Mouse (Mus musculus): ENCODE measurements around the gene Unk. TPM values are rescaled to one million over a fixed set of nuclear protein-coding genes. Genes with fewer than 3 reads are reported as not detected.

Gene Unk
- total RNA-seq, 2 experiments from 2014 or later, result 19.6 to 23.2 TPM

GRCm38 (mm10) chr11:116105065-116105464, 74.9 kb downstream of the Unk start:
- no peak for DNase-seq (ENCODE audit: extremely low spot score in 1 of 2, low spot score in 1 of 2)

- DNase-seq (ENCODE audit: extremely low spot score in 1 of 2, low spot score in 1 of 2), result no peak
Observed at GRCm38 (mm10) chr11:116106154-116106962, 76.2 kb downstream of the Unk start.

GRCm38 (mm10) chr11:116106963-116107776, 77.0 kb downstream of the Unk start:
- no peak for DNase-seq (ENCODE audit: extremely low spot score in 1 of 2, low spot score in 1 of 2)

GRCm38 (mm10) chr11:116107777-116108285, 77.7 kb downstream of the Unk start:
- no peak for DNase-seq (ENCODE audit: extremely low spot score in 1 of 2, low spot score in 1 of 2)

- DNase-seq (ENCODE audit: extremely low spot score in 1 of 2, low spot score in 1 of 2), result no peak
Observed at GRCm38 (mm10) chr11:116108464-116109137, 78.5 kb downstream of the Unk start.

GRCm38 (mm10) chr11:116109441-116110081, 79.4 kb downstream of the Unk start:
- no peak for DNase-seq (ENCODE audit: extremely low spot score in 1 of 2, low spot score in 1 of 2)

GRCm38 (mm10) chr11:116110131-116110530, 80.0 kb downstream of the Unk start:
- DNase-seq (ENCODE audit: extremely low spot score in 1 of 2, low spot score in 1 of 2), result no peak

GRCm38 (mm10) chr11:116110540-116110939, 80.4 kb downstream of the Unk start:
- no peak for DNase-seq (ENCODE audit: extremely low spot score in 1 of 2, low spot score in 1 of 2)

Other genes starting within 250 kb of the Unk start
- 10 to 100 TPM; 19.9 to 21.8 TPM for gene Caskin2, start 216.7 kb upstream of the Unk start, total RNA-seq (2021)
- 10 to 100 TPM in 1 of 2 experiments, 1 to 10 TPM in 1; 9.4 to 10.9 TPM for gene Tsen54, start 215.6 kb upstream of the Unk start, total RNA-seq (2021)
- gene Llgl2, start 206.3 kb upstream of the Unk start, total RNA-seq (2021), result 1 to 10 TPM; 1.0 to 2.3 TPM
- under 1 TPM; 0.27 to 0.28 TPM for gene Myo15b, start 171.9 kb upstream of the Unk start, total RNA-seq (2021)
- 1 to 10 TPM in 1 of 2 experiments, under 1 TPM in 1; 0.54 to 1.2 TPM for gene Smim5, start 130.4 kb upstream of the Unk start, total RNA-seq (2021)
- gene Smim6, start 118.3 kb upstream of the Unk start, total RNA-seq (2021), result not detected
- gene Sap30bp, start 97.0 kb upstream of the Unk start, total RNA-seq (2021), result 10 to 100 TPM; 33.1 to 47.4 TPM
- 10 to 100 TPM; 25.7 to 28.4 TPM for gene Recql5, start 96.8 kb upstream of the Unk start, total RNA-seq (2021)
- 1 to 10 TPM; 5.2 to 6.5 TPM for gene Itgb4, start 55.6 kb upstream of the Unk start, total RNA-seq (2021)
- 10 to 100 TPM; 14.0 to 16.9 TPM for gene Galk1, start 17.6 kb upstream of the Unk start, total RNA-seq (2021)
- gene H3f3b, start 2.4 kb upstream of the Unk start, total RNA-seq (2021), result 100 to 1,000 TPM; 281 to 291 TPM
- gene Unc13d, start 47.6 kb downstream of the Unk start, total RNA-seq (2021), result 1 to 10 TPM; 1.3 to 2.4 TPM
- gene Wbp2, start 56.7 kb downstream of the Unk start, total RNA-seq (2021), result 100 to 1,000 TPM; 390 to 418 TPM
- gene Trim47, start 96.9 kb downstream of the Unk start, total RNA-seq (2021), result 1 to 10 TPM; 5.6 to 5.9 TPM
- 1 to 10 TPM; 6.2 to 7.1 TPM for gene Trim65, start 100.8 kb downstream of the Unk start, total RNA-seq (2021)
- 10 to 100 TPM; 59.1 to 62.7 TPM for gene Mrpl38, start 108.5 kb downstream of the Unk start, total RNA-seq (2021)
- 10 to 100 TPM; 74.6 to 96.0 TPM for gene Fbf1, start 137.8 kb downstream of the Unk start, total RNA-seq (2021)
- gene Ten1, start 168.5 kb downstream of the Unk start, total RNA-seq (2021), result 10 to 100 TPM; 41.4 to 45.1 TPM
- 100 to 1,000 TPM; 117 to 118 TPM for gene Acox1, start 168.7 kb downstream of the Unk start, total RNA-seq (2021)
- under 1 TPM; 0.26 to 0.59 TPM for gene Evpl, start 207.8 kb downstream of the Unk start, total RNA-seq (2021)
- 10 to 100 TPM; 61.5 to 61.7 TPM for gene Srp68, start 243.9 kb downstream of the Unk start, total RNA-seq (2021)

Data from layer of hippocampus, postnatal 25 days (tissue).